Mouse (Mus musculus) liver, embryonic 16.5 days (tissue): ENCODE measurements around the gene Nup210l. TPM values are rescaled to one million over a fixed set of nuclear protein-coding genes. Genes with fewer than 3 reads are reported as not detected.

Experiments used
- ATAC-seq: fragments of 200-750 bp; cut with Nextera tagmentation; 2 replicates; pipeline ENCODE4 v1.8.0; 2017; ENCODE audit warnings: low read depth, mild to moderate bottlenecking, moderate number of reproducible peaks, moderate library complexity
- H3K27ac ChIP-seq: fragments of 300-500 bp; sonication (generic); 2 replicates; pipeline ENCODE4 v1.5.1; 2014; ENCODE audit warnings: mild to moderate bottlenecking, low read length
- H3K27me3 ChIP-seq: fragments of 300-500 bp; sonication (generic); 2 replicates; pipeline ENCODE4 v1.6.1; 2014; ENCODE audit warnings: low read depth, low read length, mixed read lengths; ENCODE audit not compliant: control insufficient read depth, insufficient read depth
- H3K36me3 ChIP-seq: fragments of 300-500 bp; sonication (generic); 2 replicates; pipeline ENCODE4 v1.6.1; 2014; ENCODE audit warnings: mild to moderate bottlenecking; ENCODE audit not compliant: control insufficient read depth, insufficient read depth
- H3K4me1 ChIP-seq: fragments of 300-500 bp; sonication (generic); 2 replicates; pipeline ENCODE4 v1.6.1; 2014; ENCODE audit warnings: low read depth, low read length, mixed read lengths; ENCODE audit not compliant: control insufficient read depth
- H3K4me2 ChIP-seq: fragments of 300-500 bp; sonication (generic); 2 replicates; pipeline ENCODE4 v1.6.1; 2014; ENCODE audit warnings: low read depth, low read length, mixed read lengths
- H3K4me3 ChIP-seq: fragments of 300-500 bp; sonication (generic); 2 replicates; pipeline ENCODE4 v1.5.1; 2014; ENCODE audit warnings: low read depth, mild to moderate bottlenecking, low read length
- H3K9ac ChIP-seq: fragments of 300-500 bp; sonication (generic); 2 replicates; pipeline ENCODE4 v1.6.1; 2014; ENCODE audit warnings: low read depth, low read length
- H3K9me3 ChIP-seq: fragments of 300-500 bp; sonication (generic); replicated peaks from 2 replicates; pipeline ENCODE4 v1.6.1; 2016; ENCODE audit warnings: low read length; ENCODE audit not compliant: control insufficient read depth
- WGBS: fragments of 180-500 bp; shearing (Covaris S2); extraction: QIAGEN DNeasy Blood & Tissue Kit; methylation state at CpG from one replicate; pipeline ENCODE4 v1.1.7; 2014; ENCODE audit not compliant: insufficient replicate concordance; 5-methylcytosine and 5-hydroxymethylcytosine counted together
- microRNA counts: library from miRNA; unstranded; fragments of <30 nt; microRNA quantifications from one replicate; lab custom pipeline; 2016
- microRNA-seq: library from miRNA; unstranded; fragments of <30 nt; microRNA quantifications from one replicate; pipeline ENCODE4, GENCODE M21; 2016
- polyA plus RNA-seq: library from polyadenylated mRNA; unstranded; fragments of >200 nt; fragmentation: Nextera tagmentation; extraction: Ambion mirVana; gene quantifications from 2 replicates; pipeline ENCODE4 v1.2.1, GENCODE M21; 2015

Nup210l gene
- polyA plus RNA-seq, 1 experiment from 2014 or later = 0.04 TPM

DNA sequence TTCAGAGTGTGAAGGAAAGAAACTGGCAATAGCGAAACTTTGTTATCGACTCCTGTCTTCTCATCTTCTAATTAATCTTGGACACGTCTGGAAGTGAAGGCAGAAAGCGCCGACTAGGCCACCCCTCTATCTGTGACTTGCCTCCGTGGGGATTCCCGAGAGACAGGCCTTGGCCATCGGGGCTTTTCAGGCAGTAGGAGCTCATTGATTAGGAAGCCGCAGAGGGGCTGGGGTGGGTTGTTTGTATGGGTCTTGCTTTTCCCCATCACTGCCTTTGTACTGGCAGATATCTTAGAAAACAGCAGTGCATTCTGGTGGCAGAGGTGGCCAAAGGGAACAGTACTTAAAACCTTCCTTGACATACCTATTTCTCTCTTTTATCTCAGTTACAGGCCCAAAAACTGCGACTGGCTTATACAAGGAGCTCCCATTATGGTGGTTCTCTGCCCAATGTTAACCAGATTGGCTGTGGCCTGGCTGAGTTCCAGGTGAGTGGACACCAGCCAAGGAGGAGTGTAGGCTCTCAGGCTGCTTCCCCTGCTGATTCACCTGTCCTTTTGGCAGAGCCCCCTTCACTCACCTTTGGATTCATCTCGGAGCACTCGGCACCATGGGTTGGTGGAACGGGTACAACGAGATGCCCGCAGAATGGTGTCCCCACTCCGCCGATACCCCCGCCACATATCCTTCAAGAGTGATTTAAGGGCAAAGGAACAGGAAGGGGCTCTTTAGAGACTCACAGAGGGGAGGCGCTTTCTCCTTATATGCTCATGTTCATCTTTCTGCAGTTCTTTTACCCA, 153.0 kb downstream of the Nup210l start:
- ATAC-seq = no peak
- H3K36me3 ChIP-seq = peaks cover 5% of the 10 kb centered on the region
- WGBS = 77% methylated on average over 19 of the region's 19 CpGs

DNA sequence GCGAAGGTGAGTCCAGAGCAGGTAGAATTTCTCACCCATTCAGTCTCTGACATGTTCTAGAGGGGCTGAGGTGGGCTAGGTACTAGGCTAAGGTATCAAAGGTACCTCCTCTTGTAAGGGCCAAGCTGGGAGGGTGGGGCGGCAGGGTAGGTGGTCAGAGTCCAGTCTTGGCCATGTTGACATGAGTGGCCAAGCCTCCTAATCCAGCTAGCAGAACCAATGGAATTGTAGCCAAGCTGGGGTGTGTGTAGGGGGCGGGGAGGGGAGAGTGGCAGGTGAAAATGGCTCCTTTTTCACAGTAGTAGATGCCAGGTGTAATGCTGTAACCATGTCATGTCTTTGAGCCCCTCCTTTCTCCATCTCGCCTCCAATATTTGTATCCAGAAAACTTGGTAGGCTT, 154.6 kb downstream of the Nup210l start:
- 68% methylated on average over 4 of the region's 4 CpGs for WGBS
- Histone ChIP-seq H3K9me3 (no peaks in the 10 kb centered on the region), H3K9ac (no peak overlapping the region), H3K27ac (peak overlapping the region; percentile 1; the same call in 1 of the 2 replicates), H3K4me3 (no peak overlapping the region), H3K36me3 (peaks cover 5% of the 10 kb centered on the region), H3K4me2 (no peak overlapping the region), H3K27me3 (no peaks in the 10 kb centered on the region), H3K4me1 (peaks cover 7% of the 10 kb centered on the region)
- peak; percentile 9; the same call in 1 of the 2 replicates for ATAC-seq

More for the DNA sequence above, 153.0 kb downstream of the Nup210l start:
- Histone ChIP-seq H3K4me1 (peaks cover 7% of the 10 kb centered on the region), H3K27ac (no peak overlapping the region), H3K4me3 (no peak overlapping the region), H3K9me3 (no peaks in the 10 kb centered on the region), H3K4me2 (no peak overlapping the region), H3K27me3 (no peaks in the 10 kb centered on the region), H3K9ac (no peak overlapping the region)

MicroRNAs within 50 kb of the gene (microRNA counts, 519-probe panel; counts per million panel counts)
- microRNA mmu-miR-190b (lab: Ali Mortazavi, UCI) = 3,030 counts per million, percentile 83 among the panel's probes with 10 or more counts

Small RNAs within 50 kb of the gene (microRNA-seq; reads per million reads assigned to microRNA genes)
- 8.4 reads per million, percentile 24 among the genes with 10 or more reads in this experiment for gene Mir190b

Other genes starting within 250 kb of the Nup210l start
- gene Il6ra, start 190.9 kb upstream of the Nup210l start, polyA plus RNA-seq = 5.9 and 7.1 TPM in 2 replicates
- 1.9 and 2.0 TPM in 2 replicates for gene Atp8b2, start 140.6 kb upstream of the Nup210l start, polyA plus RNA-seq
- 121 and 123 TPM in 2 replicates for gene Hax1, start 105.4 kb upstream of the Nup210l start, polyA plus RNA-seq
- 76.1 and 76.3 TPM in 2 replicates for gene 4933434E20Rik, start 52.5 kb upstream of the Nup210l start, polyA plus RNA-seq
- 57.4 and 64.4 TPM in 2 replicates for gene Ubap2l, start 51.5 kb upstream of the Nup210l start, polyA plus RNA-seq
- gene Tpm3, start 31.5 kb upstream of the Nup210l start, polyA plus RNA-seq = 162 and 169 TPM in 2 replicates
- gene Rps27, start 109.5 kb downstream of the Nup210l start, polyA plus RNA-seq = 555 and 627 TPM in 2 replicates
- gene Rab13, start 109.6 kb downstream of the Nup210l start, polyA plus RNA-seq = 3.8 and 4.1 TPM in 2 replicates
- 35.7 and 37.7 TPM in 2 replicates for gene Jtb, start 127.5 kb downstream of the Nup210l start, polyA plus RNA-seq
- gene Creb3l4, start 139.4 kb downstream of the Nup210l start, polyA plus RNA-seq = 0.35 and 0.41 TPM in 2 replicates
- gene Slc39a1, start 144.0 kb downstream of the Nup210l start, polyA plus RNA-seq = 30.0 and 33.5 TPM in 2 replicates
- gene Crtc2, start 150.0 kb downstream of the Nup210l start, polyA plus RNA-seq = 5.2 and 6.9 TPM in 2 replicates
- 2.3 and 2.8 TPM in 2 replicates for gene Dennd4b, start 161.1 kb downstream of the Nup210l start, polyA plus RNA-seq
- gene Gatad2b, start 189.0 kb downstream of the Nup210l start, polyA plus RNA-seq = 3.2 and 3.9 TPM in 2 replicates